Mouse (Mus musculus) brain, embryonic 14.5 days (tissue): ENCODE measurements at regions not wholly inside any gene's neighbourhood (a gene's known extent, or its start where the extent isn't known, plus 50 kb on each side); places are given as distances from the start of the nearest gene placed in this dataset.
A peak's percentile ranks its signal among the peaks of the same experiment; 100 is the strongest.

Experiments
- DNase-seq: peaks from one replicate; pipeline ENCODE4 v3.0.0-alpha.2; 2011; ENCODE audit warnings: low read depth
- CTCF ChIP-seq: fragments of 200-500 bp; IDR thresholded peaks from 2 replicates; pipeline ENCODE4 v1.5.1; 2012; ENCODE audit warnings: inconsistent platforms, mild to moderate bottlenecking, moderate library complexity, borderline replicate concordance; ENCODE audit not compliant: insufficient read depth, insufficient read length; ENCODE audit errors: extremely low read depth
- POLR2A ChIP-seq: fragments of 200-500 bp; IDR thresholded peaks from 2 replicates; pipeline ENCODE4 v1.6.1; 2012; ENCODE audit warnings: mild to moderate bottlenecking, inconsistent platforms, borderline replicate concordance; ENCODE audit not compliant: poor library complexity, insufficient read depth, insufficient read length, severe bottlenecking; ENCODE audit errors: extremely low read depth

DNA sequence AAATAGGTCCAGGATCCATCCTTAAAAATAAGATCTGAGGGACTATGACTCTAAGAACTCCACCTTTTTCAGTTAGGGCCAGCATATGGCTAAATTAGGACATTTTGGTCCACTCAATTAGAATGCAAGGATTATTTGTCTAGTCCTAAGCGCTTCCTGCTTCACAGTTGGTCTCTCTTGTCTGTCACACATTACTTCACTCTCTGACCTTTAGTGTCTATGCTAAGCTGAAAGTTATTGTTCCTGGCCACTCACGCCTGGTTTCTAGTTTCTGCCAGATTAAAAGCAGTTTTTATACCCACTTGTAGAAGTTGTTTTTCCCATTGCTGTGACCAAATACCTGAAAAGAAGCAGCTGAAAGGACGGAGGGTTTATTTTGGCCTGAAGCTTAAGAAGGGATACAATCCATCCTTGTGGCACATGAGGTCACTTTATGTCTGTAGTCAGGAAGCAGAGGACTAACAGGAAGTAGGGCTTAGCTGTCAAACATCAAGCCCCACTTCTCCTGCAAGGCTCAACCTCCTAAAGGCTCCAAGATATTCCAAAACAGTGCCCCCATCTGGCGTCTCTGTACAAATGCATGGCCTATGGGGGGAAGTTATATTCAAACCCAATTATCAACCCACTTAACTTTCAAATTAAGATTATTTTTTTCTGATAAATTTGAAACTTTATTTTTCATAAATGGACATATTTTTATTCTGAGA, 195.3 kb upstream of the Gm5148 start:
- TF ChIP-seq POLR2A (no peak), CTCF (0 out of 2 replicates have a peak, but pooled peaks have one; percentile 3)
- peak; percentile 19 for DNase-seq

DNA sequence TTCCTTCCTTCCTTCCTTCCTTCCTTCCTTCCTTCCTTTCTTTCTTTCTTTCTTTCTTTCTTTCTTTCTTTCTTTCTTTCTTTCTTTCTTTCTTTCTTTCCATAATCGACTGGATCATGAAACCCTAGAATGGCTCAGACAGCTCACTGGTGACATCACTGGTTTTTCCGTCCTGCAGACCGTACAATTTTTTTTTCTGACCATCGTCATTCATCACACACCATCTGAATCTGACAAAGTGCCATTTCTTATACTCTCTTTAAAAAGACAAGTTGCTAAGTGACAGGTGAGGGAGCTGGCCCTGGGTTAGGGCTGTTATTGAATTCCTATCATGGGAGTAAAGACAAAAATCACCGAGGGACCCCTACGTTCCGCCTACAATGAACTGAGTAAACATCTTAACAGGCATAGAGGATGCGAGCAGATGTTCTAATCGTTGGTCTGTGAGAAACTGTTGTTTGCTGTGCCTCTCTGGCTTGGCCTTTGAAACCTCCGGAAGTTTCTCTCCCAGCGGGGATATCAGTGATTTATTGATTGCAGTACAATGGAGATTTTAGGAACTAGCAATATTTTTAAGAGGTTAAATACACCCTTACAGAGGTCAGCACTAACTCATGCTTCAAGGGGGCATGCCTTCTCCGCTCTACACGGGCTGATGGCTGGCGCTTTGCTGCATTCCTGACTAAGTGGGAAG, 192.6 kb upstream of the Gm5148 start:
- DNase-seq: peak; percentile 13
- TF ChIP-seq POLR2A: no peak
- no peak for TF ChIP-seq CTCF

- no peak for DNase-seq
- no peak for TF ChIP-seq CTCF
- TF ChIP-seq POLR2A: no peak
Measured at GRCm38 (mm10) chr3:37916281-37916680, 192.0 kb upstream of the Gm5148 start.

DNA sequence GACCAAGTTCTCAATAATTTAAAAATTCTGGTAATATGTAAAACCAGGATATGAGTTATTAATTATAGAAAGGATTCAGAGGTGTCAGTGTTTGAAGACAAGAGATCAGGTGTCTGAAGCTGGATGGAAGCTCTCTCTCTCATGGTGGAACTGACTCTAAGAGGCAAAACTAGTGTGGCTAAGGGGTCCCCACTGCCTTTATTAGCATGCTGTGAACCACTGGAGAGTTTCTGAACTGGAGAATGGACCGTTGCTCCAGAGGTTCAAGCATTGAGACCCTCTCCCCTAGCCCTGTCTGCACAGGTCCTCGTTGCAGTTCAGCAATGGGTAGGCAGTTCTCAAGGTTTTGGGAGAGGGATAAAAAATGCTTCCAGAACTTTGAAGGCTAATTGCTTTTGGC, 191.4 kb upstream of the Gm5148 start:
- no peak for DNase-seq
- TF ChIP-seq CTCF (no peak), POLR2A (no peak)

DNA sequence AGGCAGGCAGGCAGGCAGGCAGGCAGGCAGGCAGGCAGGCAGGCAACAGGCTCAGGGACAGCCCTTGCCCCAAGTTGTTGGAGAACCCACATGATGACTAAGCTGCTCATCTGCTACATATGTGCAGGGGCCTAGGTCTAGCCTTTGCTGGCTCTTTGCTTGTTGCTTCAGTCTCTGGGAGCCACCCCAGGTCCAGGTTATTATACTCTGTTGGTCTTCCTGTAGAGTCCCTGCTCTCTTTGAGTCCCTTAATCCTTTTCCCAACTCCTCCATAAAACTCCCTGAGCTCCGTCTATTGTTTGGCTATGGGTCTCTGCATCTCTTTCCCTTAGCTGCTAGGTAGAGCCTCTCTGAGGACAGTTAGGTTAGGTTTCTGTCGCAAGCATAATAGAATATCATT, 189.8 kb upstream of the Gm5148 start:
- no peak for TF ChIP-seq POLR2A
- TF ChIP-seq CTCF: no peak
- no peak for DNase-seq

DNA sequence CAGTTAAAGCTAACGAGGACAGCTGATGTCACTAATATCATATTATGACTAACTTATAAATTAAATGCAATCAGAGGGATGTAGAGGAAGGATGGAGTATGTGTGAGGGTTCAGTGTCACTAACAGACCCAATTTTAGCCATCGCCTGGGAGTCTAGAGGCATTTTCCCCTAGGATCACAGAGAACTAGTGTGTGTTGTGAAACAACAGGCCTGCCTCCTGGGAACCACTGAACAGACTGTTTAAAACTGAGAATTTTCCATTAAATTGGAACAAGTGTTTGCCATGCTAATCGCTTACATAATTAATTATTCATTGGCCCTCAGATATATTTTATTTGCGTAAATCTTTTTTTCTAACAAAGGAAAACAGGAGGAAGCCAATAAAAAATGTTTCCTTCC, 185.5 kb upstream of the Gm5148 start:
- DNase-seq: no peak
- no peak for TF ChIP-seq CTCF
- TF ChIP-seq POLR2A: no peak

DNA sequence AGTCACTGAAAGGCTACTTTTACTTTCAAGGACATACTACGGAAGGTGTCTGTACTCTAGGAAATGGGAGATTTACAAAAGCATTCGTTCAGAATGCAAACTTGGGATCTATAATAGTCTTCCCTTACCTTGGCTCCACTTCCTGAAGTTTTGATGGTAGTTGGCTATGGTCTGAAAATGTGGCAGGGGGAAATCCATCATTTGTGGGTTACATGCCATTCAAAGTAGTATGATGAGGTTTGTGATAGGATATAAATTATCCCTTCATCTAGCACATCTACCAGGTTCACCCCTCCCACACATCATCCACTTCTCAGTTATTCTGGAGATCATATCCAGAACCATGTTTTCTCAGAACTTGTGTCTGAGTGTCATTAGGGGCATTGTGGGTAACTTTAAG, 184.7 kb upstream of the Gm5148 start:
- TF ChIP-seq CTCF (no peak), POLR2A (no peak)
- DNase-seq: no peak

DNA sequence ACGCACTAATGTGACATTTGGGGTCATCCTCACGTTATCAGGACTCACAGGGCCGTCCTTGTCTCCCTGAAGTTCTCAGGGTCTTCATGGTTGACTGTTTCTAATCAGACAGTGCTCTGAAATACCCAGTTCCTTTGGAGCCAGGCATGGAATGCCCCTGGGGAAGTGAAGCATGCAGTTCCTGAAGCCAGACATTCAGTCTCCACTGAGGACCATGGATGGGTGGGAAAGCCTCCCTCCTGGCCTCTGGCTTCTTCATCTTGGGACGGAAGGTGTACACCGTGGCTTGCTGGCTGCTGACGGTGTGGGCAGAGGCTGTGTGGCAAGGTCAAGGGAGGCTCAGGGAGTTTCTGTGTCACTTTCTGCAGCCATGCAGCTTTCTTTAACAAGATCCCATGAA, 184.2 kb upstream of the Gm5148 start:
- no peak for DNase-seq
- no peak for TF ChIP-seq POLR2A
- TF ChIP-seq CTCF: no peak

GRCm38 (mm10) chr3:37907432-37908088, 183.3 kb upstream of the Gm5148 start:
- peak; percentile 14 for DNase-seq

DNA sequence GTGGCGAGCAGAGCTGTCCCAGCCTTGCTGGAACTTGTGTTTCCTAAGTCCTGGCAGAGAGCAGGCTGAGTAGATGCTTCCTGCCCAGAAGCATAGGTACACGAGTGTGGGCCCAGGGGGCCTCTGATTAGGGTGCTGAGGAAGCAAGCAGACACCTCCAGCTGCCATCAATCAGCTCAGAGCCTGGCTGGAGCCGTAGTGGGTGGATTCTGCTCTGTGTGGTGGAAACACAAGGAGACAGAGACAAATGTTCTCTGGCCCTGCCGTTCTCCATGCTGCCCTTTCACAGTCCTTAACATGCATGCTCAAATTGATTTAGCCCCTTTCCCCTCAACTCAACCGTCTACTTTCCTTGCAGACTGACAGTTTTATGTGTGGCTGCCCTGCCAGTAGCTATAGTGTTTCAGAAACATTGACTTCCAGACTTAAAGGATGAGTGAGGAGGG, 182.5 kb upstream of the Gm5148 start:
- peak; percentile 13 for DNase-seq

More at GRCm38 (mm10) chr3:37907432-37908088, 183.3 kb upstream of the Gm5148 start:
- no peak for TF ChIP-seq POLR2A
- no peak for TF ChIP-seq CTCF

DNA sequence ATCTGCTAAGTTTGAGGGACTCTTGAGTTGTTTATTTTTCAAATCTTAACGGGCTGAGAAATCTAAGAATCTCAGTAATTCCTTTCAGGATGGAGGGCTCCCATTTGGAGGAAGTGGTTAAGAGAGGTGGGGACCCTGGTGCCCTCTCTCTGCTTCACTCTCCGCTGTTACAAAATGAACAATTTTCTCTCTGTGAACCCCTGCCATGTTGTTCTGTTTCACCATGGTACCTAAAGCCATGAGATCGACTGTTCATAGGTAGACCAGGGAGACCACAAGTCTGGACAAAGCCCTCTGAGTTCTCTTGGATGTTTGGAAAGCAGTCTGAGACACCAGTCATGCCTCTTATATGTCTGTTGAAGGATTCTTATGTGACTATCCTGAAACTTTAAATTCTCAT, 179.9 kb upstream of the Gm5148 start:
- DNase-seq: no peak
- no peak for TF ChIP-seq CTCF
- no peak for TF ChIP-seq POLR2A

More for the DNA sequence above, 182.5 kb upstream of the Gm5148 start:
- no peak for TF ChIP-seq CTCF
- TF ChIP-seq POLR2A: no peak
